Mouse (Mus musculus) CH12.LX (cell line): ENCODE measurements around the gene Cgas. TPM values are rescaled to one million over a fixed set of nuclear protein-coding genes. Genes with fewer than 3 reads are reported as not detected.
A peak's percentile ranks its signal among the peaks of the same experiment; 100 is the strongest.

Experiments used
- DNase-seq: peaks from one replicate; pipeline ENCODE4 v3.0.0-alpha.2; 2013; ENCODE audit errors: extremely low read depth
- H3K27ac ChIP-seq: 2 replicates; pipeline ENCODE4 v1.5.1; 2012; ENCODE audit warnings: low read depth, mild to moderate bottlenecking, control low read depth, moderate library complexity; ENCODE audit not compliant: insufficient read depth
- H3K27me3 ChIP-seq: replicated peaks from 2 replicates; pipeline ENCODE3; 2012; ENCODE audit warnings: inconsistent platforms
- H3K36me3 ChIP-seq, 2 experiments: replicated peaks in 1 of 2; 2 replicates each; pipeline versions ENCODE3 to v1.6.1; 2012; ENCODE audit warnings: inconsistent platforms in 1 of 2, low read length in 1 of 2, mild to moderate bottlenecking in 1 of 2, mixed read lengths in 1 of 2, moderate library complexity in 1 of 2; ENCODE audit not compliant: control insufficient read depth in 1 of 2, insufficient read depth in 1 of 2
- H3K4me1 ChIP-seq, 2 experiments: 2 replicates each; pipeline ENCODE4 v1.6.1; 2012; ENCODE audit warnings: inconsistent platforms in 1 of 2, moderate library complexity in 1 of 2; ENCODE audit not compliant: insufficient read depth in 2 of 2, control insufficient read depth in 1 of 2
- H3K4me2 ChIP-seq: 2 replicates; pipeline ENCODE4 v1.6.1; 2012; ENCODE audit warnings: low read depth, mild to moderate bottlenecking, control low read depth; ENCODE audit not compliant: poor library complexity, insufficient read depth, severe bottlenecking
- H3K4me3 ChIP-seq, 3 experiments: fragments of 150-350 bp in 1 of 3; sonication (generic) in 1 of 3; replicated peaks in 1 of 3; 2 replicates each; pipeline versions ENCODE3 to v1.5.1; 2011 to 2012; ENCODE audit warnings: low read depth in 2 of 3, low read length in 2 of 3, mild to moderate bottlenecking in 2 of 3, moderate library complexity in 2 of 3, control low read depth in 1 of 3, improper control_type of control experiment in 1 of 3, inconsistent platforms in 1 of 3, mixed read lengths in 1 of 3; ENCODE audit not compliant: poor library complexity in 1 of 3
- H3K79me2 ChIP-seq: replicated peaks from 2 replicates; pipeline ENCODE4 v1.6.1; 2012; ENCODE audit warnings: mild to moderate bottlenecking, moderate library complexity; ENCODE audit not compliant: control insufficient read depth, poor library complexity, insufficient read depth, severe bottlenecking; ENCODE audit errors: extremely low read depth
- H3K9ac ChIP-seq: 2 replicates; pipeline ENCODE4 v1.6.1; 2012; ENCODE audit warnings: low read depth, mild to moderate bottlenecking, control low read depth, moderate library complexity; ENCODE audit not compliant: insufficient read depth
- H3K9me3 ChIP-seq: replicated peaks from 2 replicates; pipeline ENCODE3; 2012; ENCODE audit warnings: low read length, inconsistent platforms, mixed read lengths
- BHLHE40 ChIP-seq: IDR thresholded peaks from 2 replicates; pipeline ENCODE4 v1.6.1; 2011; ENCODE audit warnings: mild to moderate bottlenecking, low read depth, low read length, improper control_type of control experiment
- CHD1 ChIP-seq: IDR thresholded peaks from 2 replicates; pipeline ENCODE4 v1.6.1; 2012; ENCODE audit warnings: low read depth, low read length, improper control_type of control experiment, inconsistent platforms
- CHD2 ChIP-seq: IDR thresholded peaks from 2 replicates; pipeline ENCODE4 v1.6.1; 2011; ENCODE audit warnings: low read length, improper control_type of control experiment
- CTCF ChIP-seq, 2 experiments: IDR thresholded peaks in 1 of 2; conservative IDR thresholded peaks in 1 of 2; 2 replicates each; pipeline ENCODE4 v1.5.1; 2011 to 2012; ENCODE audit warnings: low read depth in 2 of 2, low read length in 2 of 2, improper control_type of control experiment in 1 of 2, inconsistent platforms in 1 of 2, mild to moderate bottlenecking in 1 of 2, moderate library complexity in 1 of 2
- E2F4 ChIP-seq: IDR thresholded peaks from 2 replicates; pipeline ENCODE4 v1.6.1; 2011; ENCODE audit warnings: low read depth, low read length, improper control_type of control experiment; ENCODE audit not compliant: insufficient replicate concordance
- ELF1 ChIP-seq: IDR thresholded peaks from 2 replicates; pipeline ENCODE4 v1.6.1; 2014; ENCODE audit warnings: low read depth, mild to moderate bottlenecking, inconsistent platforms, low read length, improper control_type of control experiment
- GABPA ChIP-seq: IDR thresholded peaks from 2 replicates; pipeline ENCODE4 v1.6.1; 2012; ENCODE audit warnings: low read depth, low read length, improper control_type of control experiment, inconsistent platforms; ENCODE audit not compliant: insufficient replicate concordance
- HCFC1 ChIP-seq: IDR thresholded peaks from 2 replicates; pipeline ENCODE4 v1.6.1; 2012; ENCODE audit warnings: low read depth, mild to moderate bottlenecking, inconsistent platforms, low read length, improper control_type of control experiment
- IRF4 ChIP-seq: IDR thresholded peaks from 2 replicates; pipeline ENCODE4 v1.6.1; 2014; ENCODE audit warnings: low read depth, mild to moderate bottlenecking, inconsistent platforms, low read length, improper control_type of control experiment
- JUN ChIP-seq: IDR thresholded peaks from 2 replicates; pipeline ENCODE4 v1.6.1; 2011; ENCODE audit warnings: low read depth, mild to moderate bottlenecking, low read length, improper control_type of control experiment, moderate library complexity; ENCODE audit not compliant: insufficient read depth
- KAT2A ChIP-seq: IDR thresholded peaks from 2 replicates; pipeline ENCODE4 v1.6.1; 2012; ENCODE audit warnings: low read length, improper control_type of control experiment, inconsistent platforms; ENCODE audit not compliant: insufficient replicate concordance
- MAFK ChIP-seq: IDR thresholded peaks from 2 replicates; pipeline ENCODE4 v1.6.1; 2011; ENCODE audit warnings: low read length, improper control_type of control experiment; ENCODE audit not compliant: insufficient replicate concordance
- MAX ChIP-seq: IDR thresholded peaks from 2 replicates; pipeline ENCODE4 v1.6.1; 2011; ENCODE audit warnings: low read length, improper control_type of control experiment
- MEF2A ChIP-seq: IDR thresholded peaks from 2 replicates; pipeline ENCODE4 v1.6.1; 2014; ENCODE audit warnings: low read depth, mild to moderate bottlenecking, inconsistent platforms, low read length, improper control_type of control experiment, borderline replicate concordance
- MYC ChIP-seq: IDR thresholded peaks from 2 replicates; pipeline ENCODE4 v1.6.1; 2011; ENCODE audit warnings: low read depth, mild to moderate bottlenecking, improper control_type of control experiment, low read length
- NELFE ChIP-seq: IDR thresholded peaks from 2 replicates; pipeline ENCODE4 v1.6.1; 2011; ENCODE audit warnings: low read depth, low read length, improper control_type of control experiment
- NRF1 ChIP-seq: IDR thresholded peaks from 2 replicates; pipeline ENCODE4 v1.6.1; 2014; ENCODE audit warnings: low read depth, mild to moderate bottlenecking, inconsistent platforms, low read length, improper control_type of control experiment, moderate library complexity
- POLR2A ChIP-seq: IDR thresholded peaks from 2 replicates; pipeline ENCODE4 v1.6.1; 2011; ENCODE audit warnings: low read depth, mild to moderate bottlenecking, improper control_type of control experiment, low read length
- POLR2AphosphoS2 ChIP-seq: IDR thresholded peaks from 2 replicates; pipeline ENCODE4 v1.6.1; 2011; ENCODE audit warnings: low read depth, low read length, improper control_type of control experiment
- RAD21 ChIP-seq: IDR thresholded peaks from 2 replicates; pipeline ENCODE4 v1.6.1; 2011; ENCODE audit warnings: low read depth, mild to moderate bottlenecking, low read length, improper control_type of control experiment, moderate library complexity
- RCOR1 ChIP-seq: conservative IDR thresholded peaks from 2 replicates; pipeline ENCODE4 v1.6.1; 2012; ENCODE audit warnings: low read depth, mild to moderate bottlenecking, inconsistent platforms, low read length, improper control_type of control experiment
- SMC3 ChIP-seq: IDR thresholded peaks from 2 replicates; pipeline ENCODE4 v1.6.1; 2011; ENCODE audit warnings: low read depth, low read length, improper control_type of control experiment
- TBP ChIP-seq: conservative IDR thresholded peaks from 2 replicates; pipeline ENCODE4 v1.6.1; 2011; ENCODE audit warnings: low read depth, low read length, improper control_type of control experiment
- TCF12 ChIP-seq: IDR thresholded peaks from 2 replicates; pipeline ENCODE4 v1.6.1; 2014; ENCODE audit warnings: low read depth, mild to moderate bottlenecking, inconsistent platforms, low read length, improper control_type of control experiment
- UBTF ChIP-seq: IDR thresholded peaks from 2 replicates; pipeline ENCODE4 v1.6.1; 2012; ENCODE audit warnings: low read depth, mild to moderate bottlenecking, inconsistent platforms, low read length, improper control_type of control experiment, moderate library complexity
- USF1 ChIP-seq: IDR thresholded peaks from 2 replicates; pipeline ENCODE4 v1.6.1; 2014; ENCODE audit warnings: low read depth, mild to moderate bottlenecking, inconsistent platforms, low read length, improper control_type of control experiment
- ZC3H11A ChIP-seq: IDR thresholded peaks from 2 replicates; pipeline ENCODE4 v1.6.1; 2012; ENCODE audit warnings: low read depth, mild to moderate bottlenecking, inconsistent platforms, low read length, improper control_type of control experiment
- ZNF384 ChIP-seq: IDR thresholded peaks from 2 replicates; pipeline ENCODE4 v1.6.1; 2012; ENCODE audit warnings: low read depth, low read length, improper control_type of control experiment, inconsistent platforms
- dilution Hi-C: fragments of 300-500 bp; cut with MboI; formaldehyde crosslinking; loops from 2 replicates; pipeline ENCODE4 v1.14.3; 2020; ENCODE audit warnings: low sequenced_read_pairs; ENCODE audit not compliant: extremely low pct_unique_long_range_greater_than_20kb, extremely low pct_ligation_motif_present
- in situ Hi-C: fragments of 300-500 bp; cut with MboI; formaldehyde crosslinking; loops from 3 replicates; pipeline ENCODE4 v1.14.3; 2019; ENCODE audit warnings: low sequenced_read_pairs, low pct_ligation_motif_present, low pct_unique_long_range_greater_than_20kb, mixed read lengths
- polyA plus RNA-seq: library from polyadenylated mRNA; unstranded; fragments of >175 nt; gene quantifications from 2 replicates; pipeline ENCODE4 v1.2.1, GENCODE M21; 2012; ENCODE audit warnings: low read depth; ENCODE audit not compliant: insufficient read length
- total RNA-seq, 2 experiments: library from RNA; depleted of rRNA; stranded (reverse); fragments of 300-350 nt in 1 of 2; fragments of >200 nt in 1 of 2; gene quantifications; 2 replicates each; pipeline ENCODE4 v1.2.3; 2012 to 2014

The Cgas gene
- total and polyA plus RNA-seq, 3 experiments: not detected

GRCm38 (mm10) chr9:78439426-78439825 is 3.6 kb downstream of the Cgas start (continued):
- no peak for TF ChIP-seq NELFE
- TF ChIP-seq POLR2AphosphoS2: no peak
- TF ChIP-seq SMC3: peak; percentile 27
- no peak for TF ChIP-seq RCOR1
- peak in 1 of 2 experiments; percentile 54; a peak in 2 of 4 replicates for TF ChIP-seq CTCF (conservative IDR thresholded peaks at IDR 0.05 in 1 of 2, IDR thresholded peaks at IDR 0.05 in 1 of 2; ENCODE audit: low read depth in 2 of 2, low read length in 2 of 2)
- no peak for TF ChIP-seq ZC3H11A
- TF ChIP-seq HCFC1: no peak
- no peak for TF ChIP-seq POLR2A
- no peak for TF ChIP-seq UBTF
- no peak for TF ChIP-seq TBP
- TF ChIP-seq MYC: 0 out of 2 replicates have a peak, but pooled peaks have one; percentile 24
- TF ChIP-seq IRF4: no peak
- TF ChIP-seq NRF1: no peak
- peak; percentile 68 for TF ChIP-seq BHLHE40

- no peak for TF ChIP-seq RCOR1
- TF ChIP-seq CTCF (conservative IDR thresholded peaks at IDR 0.05 in 1 of 2, IDR thresholded peaks at IDR 0.05 in 1 of 2; ENCODE audit: low read depth in 2 of 2, low read length in 2 of 2): peak in 1 of 2 experiments; percentile 52; a peak in 2 of 4 replicates
- peak; percentile 13 for TF ChIP-seq RAD21
- TF ChIP-seq SMC3: peak; percentile 20; the same call in 1 of the 2 replicates
- Histone ChIP-seq H3K9me3 (peaks cover 2% of the 10 kb centered on the region), H3K36me3 (no peaks in the 10 kb centered on the region), H3K27me3 (peaks cover 77% of the 10 kb centered on the region), H3K4me3 (no peak overlapping the region), H3K27ac (no peak overlapping the region), H3K79me2 (no peaks in the 10 kb centered on the region), H3K4me1 (peaks cover 2 to 20% of the 10 kb centered on the region in 2 experiments; a peak in 2 of 4 replicates), H3K4me2 (no peak overlapping the region), H3K9ac (no peak overlapping the region)
- dilution Hi-C loops (no loop called here), in situ Hi-C loops (no loop called here)
- DNase-seq: no peak
Measured at GRCm38 (mm10) chr9:78432471-78432870, 10.6 kb downstream of the Cgas start.

GRCm38 (mm10) chr9:78430486-78430885 is 12.6 kb downstream of the Cgas start:
- H3K79me2 ChIP-seq: no peaks in the 10 kb centered on the region
- peaks cover 2 to 20% of the 10 kb centered on the region in 2 experiments; a peak in 2 of 4 replicates for H3K4me1 ChIP-seq
- H3K4me2 ChIP-seq: peak overlapping the region; percentile 23; the same call in 1 of the 2 replicates
- no peak overlapping the region for H3K27ac ChIP-seq
- H3K9ac ChIP-seq: no peak overlapping the region
- H3K9me3 ChIP-seq: peaks cover 2% of the 10 kb centered on the region
- H3K27me3 ChIP-seq: peaks cover 72% of the 10 kb centered on the region
- no peak overlapping the region for H3K4me3 ChIP-seq
- peak; percentile 75 for DNase-seq
- in situ Hi-C loops: no loop called here
- no peaks in the 10 kb centered on the region for H3K36me3 ChIP-seq
- dilution Hi-C loops: no loop called here
- TF ChIP-seq TBP: no peak
- TF ChIP-seq TCF12: 0 out of 2 replicates have a peak, but pooled peaks have one; percentile 20
- no peak for TF ChIP-seq CHD1
- no peak; the same call in 1 of the 2 replicates for TF ChIP-seq CHD2
- TF ChIP-seq BHLHE40: 0 out of 2 replicates have a peak, but pooled peaks have one; percentile 37
- TF ChIP-seq USF1: no peak
- no peak for TF ChIP-seq MYC
- TF ChIP-seq JUN: no peak
- TF ChIP-seq ZC3H11A: no peak
- TF ChIP-seq GABPA: no peak
- TF ChIP-seq KAT2A: no peak
- peak; percentile 97 for TF ChIP-seq IRF4
- no peak for TF ChIP-seq E2F4
- no peak for TF ChIP-seq CTCF (conservative IDR thresholded peaks at IDR 0.05 in 1 of 2, IDR thresholded peaks at IDR 0.05 in 1 of 2; ENCODE audit: low read depth in 2 of 2, low read length in 2 of 2)
- no peak for TF ChIP-seq MEF2A
- TF ChIP-seq ZNF384: no peak
- no peak for TF ChIP-seq ELF1
- TF ChIP-seq UBTF: no peak
- no peak for TF ChIP-seq MAX
- TF ChIP-seq MAFK: no peak
- peak; percentile 75; the same call in 1 of the 2 replicates for TF ChIP-seq RCOR1
- no peak for TF ChIP-seq POLR2A
- no peak for TF ChIP-seq SMC3
